Mouse (Mus musculus): Measurements from ENCODE around the gene Serpina11. TPM values are rescaled to one million over a fixed set of nuclear protein-coding genes. Genes with fewer than 3 reads are reported as not detected.
A peak's percentile ranks its signal among the peaks of the same experiment; 100 is the strongest.

Gene Serpina11
- polyA plus RNA-seq, 1 experiment: 1.4 TPM

GRCm38 (mm10) chr12:103985868-103986267 is 3.9 kb downstream of the Serpina11 start:
- 29% methylated on average over 5 of the region's 5 CpGs for WGBS
- TF ChIP-seq POLR2A (IDR thresholded peaks at IDR 0.05; ENCODE audit: borderline replicate concordance, control insufficient read depth, low read depth, low read length) (no peak), CTCF (IDR thresholded peaks at IDR 0.05; ENCODE audit: control insufficient read depth, insufficient read depth, low read length) (no peak)
- no peak overlapping the region for H3K4me3 ChIP-seq (replicated peaks; ENCODE audit: control insufficient read depth, low read depth, low read length)
- H3K4me1 ChIP-seq (ENCODE audit: control insufficient read depth, insufficient read depth, low read length): peaks cover 4% of the 10 kb centered on the region
- H3K27ac ChIP-seq (ENCODE audit: control insufficient read depth, insufficient read depth, low read depth, low read length, poor library complexity): no peak overlapping the region

GRCm38 (mm10) chr12:103984935-103985334 is 4.8 kb downstream of the Serpina11 start:
- WGBS: 59% methylated on average over 4 of the region's 4 CpGs
- Histone ChIP-seq H3K4me3 (replicated peaks; ENCODE audit: control insufficient read depth, low read depth, low read length) (no peak overlapping the region), H3K4me1 (ENCODE audit: control insufficient read depth, insufficient read depth, low read length) (peaks cover 4% of the 10 kb centered on the region), H3K27ac (ENCODE audit: control insufficient read depth, insufficient read depth, low read depth, low read length, poor library complexity) (no peak overlapping the region)
- TF ChIP-seq CTCF (IDR thresholded peaks at IDR 0.05; ENCODE audit: control insufficient read depth, insufficient read depth, low read length): no peak
- TF ChIP-seq POLR2A (IDR thresholded peaks at IDR 0.05; ENCODE audit: borderline replicate concordance, control insufficient read depth, low read depth, low read length): no peak

DNA sequence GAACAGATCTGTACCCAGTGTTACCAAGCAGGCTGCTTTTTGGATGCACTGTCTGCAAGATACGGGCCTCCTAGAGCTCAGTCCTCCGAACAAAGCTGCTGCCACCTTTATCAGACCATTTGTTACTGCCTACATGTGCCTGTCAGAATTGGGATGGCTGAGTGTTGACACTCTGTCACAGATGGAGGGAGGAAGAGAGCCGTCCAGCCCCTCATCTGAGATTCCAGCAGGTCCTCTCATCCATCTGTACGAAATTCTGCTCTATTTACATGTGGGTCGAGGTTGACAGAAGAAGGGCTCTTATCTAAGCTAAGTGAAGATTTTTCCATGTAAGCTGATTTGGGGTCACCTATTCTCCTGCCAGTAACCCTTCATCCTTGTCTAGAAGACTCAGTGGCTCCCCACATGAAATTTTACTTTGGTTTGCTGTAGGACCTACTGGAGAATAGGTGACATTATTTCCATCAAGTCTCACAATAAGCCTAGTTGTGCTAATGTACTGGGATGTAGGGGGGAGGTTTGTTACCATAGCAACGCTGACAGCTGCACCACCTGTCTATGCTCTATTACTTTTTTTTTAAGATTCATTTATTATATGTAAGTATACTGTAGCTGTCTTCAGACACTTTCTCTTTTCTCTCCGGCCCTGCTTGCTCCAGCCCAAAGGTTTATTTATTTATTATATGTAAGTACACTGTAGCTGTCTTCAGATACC is 8.0 kb downstream of the Serpina11 start:
- Histone ChIP-seq H3K27ac (ENCODE audit: control insufficient read depth, insufficient read depth, low read depth, low read length, poor library complexity) (no peak overlapping the region), H3K4me1 (ENCODE audit: control insufficient read depth, insufficient read depth, low read length) (peaks cover 2% of the 10 kb centered on the region), H3K4me3 (replicated peaks; ENCODE audit: control insufficient read depth, low read depth, low read length) (no peak overlapping the region)
- 74% methylated on average over 7 of the region's 7 CpGs for WGBS
- no peak for TF ChIP-seq POLR2A (IDR thresholded peaks at IDR 0.05; ENCODE audit: borderline replicate concordance, control insufficient read depth, low read depth, low read length)
- TF ChIP-seq CTCF (IDR thresholded peaks at IDR 0.05; ENCODE audit: control insufficient read depth, insufficient read depth, low read length): no peak

DNA sequence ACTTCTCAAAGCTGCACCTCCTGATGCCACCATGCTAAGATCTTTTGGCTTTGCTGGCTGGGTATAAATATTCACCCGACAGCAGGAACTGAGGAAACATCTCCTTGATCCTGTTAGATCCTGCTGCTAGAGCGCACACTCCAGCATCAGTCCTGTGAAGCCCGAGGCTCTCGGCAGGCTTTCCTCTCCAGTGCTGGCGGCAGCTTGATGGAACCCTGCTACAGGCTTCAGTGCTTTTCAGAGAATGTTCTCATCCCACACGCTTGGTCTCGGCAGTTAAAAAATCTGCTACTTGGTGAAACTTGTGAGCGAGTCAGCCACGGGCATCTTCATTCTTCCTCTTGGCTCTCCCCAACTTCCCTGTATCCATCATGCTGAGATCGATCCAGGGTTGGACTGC is 11.5 kb downstream of the Serpina11 start:
- Histone ChIP-seq H3K4me3 (replicated peaks; ENCODE audit: control insufficient read depth, low read depth, low read length) (no peak overlapping the region), H3K27ac (ENCODE audit: control insufficient read depth, insufficient read depth, low read depth, low read length, poor library complexity) (no peak overlapping the region), H3K4me1 (ENCODE audit: control insufficient read depth, insufficient read depth, low read length) (no peaks in the 10 kb centered on the region)
- TF ChIP-seq CTCF (IDR thresholded peaks at IDR 0.05; ENCODE audit: control insufficient read depth, insufficient read depth, low read length): no peak
- TF ChIP-seq POLR2A (IDR thresholded peaks at IDR 0.05; ENCODE audit: borderline replicate concordance, control insufficient read depth, low read depth, low read length): no peak
- WGBS: 78% methylated on average over 10 of the region's 10 CpGs

DNA sequence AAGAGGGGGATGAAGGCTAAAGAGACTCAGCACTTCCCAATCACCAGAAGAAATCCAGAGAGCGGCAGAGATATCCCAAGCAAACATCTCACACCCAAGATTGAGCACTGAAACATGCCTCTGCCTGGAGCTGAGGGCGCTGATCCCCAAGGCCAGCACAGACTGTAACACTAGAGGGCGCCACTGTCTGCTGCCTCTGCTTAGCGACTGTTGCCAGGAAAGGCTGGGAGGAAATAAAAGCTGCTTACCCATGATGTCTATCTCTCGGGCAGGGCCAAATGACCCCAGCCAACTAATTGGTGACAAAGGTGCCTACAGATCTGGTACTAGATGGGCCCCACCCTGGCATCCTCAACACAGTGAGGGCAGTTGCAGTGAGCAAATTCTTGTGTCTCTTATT is 11.9 kb downstream of the Serpina11 start:
- Histone ChIP-seq H3K4me3 (replicated peaks; ENCODE audit: control insufficient read depth, low read depth, low read length) (no peak overlapping the region), H3K27ac (ENCODE audit: control insufficient read depth, insufficient read depth, low read depth, low read length, poor library complexity) (no peak overlapping the region), H3K4me1 (ENCODE audit: control insufficient read depth, insufficient read depth, low read length) (no peaks in the 10 kb centered on the region)
- WGBS: 26% methylated on average over 5 of the region's 5 CpGs
- TF ChIP-seq CTCF (IDR thresholded peaks at IDR 0.05; ENCODE audit: control insufficient read depth, insufficient read depth, low read length) (peak; percentile 62), POLR2A (IDR thresholded peaks at IDR 0.05; ENCODE audit: borderline replicate concordance, control insufficient read depth, low read depth, low read length) (no peak)

DNA sequence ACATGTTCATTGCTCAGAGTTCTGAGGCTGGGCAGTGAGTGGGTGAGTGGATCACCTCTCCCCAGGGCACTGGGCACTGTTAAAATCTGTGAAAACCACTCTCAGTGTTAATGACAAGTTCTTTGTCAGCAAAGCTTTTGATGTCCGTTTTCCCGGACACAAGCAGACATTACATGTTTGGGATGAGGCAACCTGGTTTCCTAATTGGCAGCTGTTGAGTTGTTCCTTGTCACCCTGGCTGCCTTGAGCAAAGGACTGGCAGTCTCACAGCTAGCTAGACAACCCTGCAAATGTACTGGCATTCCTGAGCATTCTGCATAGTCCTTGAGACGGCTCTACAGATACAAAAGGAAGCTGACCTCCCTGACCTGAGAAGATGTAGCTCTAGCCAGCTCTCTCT is 12.7 kb downstream of the Serpina11 start:
- Histone ChIP-seq H3K4me1 (ENCODE audit: control insufficient read depth, insufficient read depth, low read length) (no peaks in the 10 kb centered on the region), H3K4me3 (replicated peaks; ENCODE audit: control insufficient read depth, low read depth, low read length) (no peak overlapping the region), H3K27ac (ENCODE audit: control insufficient read depth, insufficient read depth, low read depth, low read length, poor library complexity) (no peak overlapping the region)
- WGBS: 80% methylated on average over 3 of the region's 3 CpGs
- TF ChIP-seq CTCF (IDR thresholded peaks at IDR 0.05; ENCODE audit: control insufficient read depth, insufficient read depth, low read length): no peak
- no peak for TF ChIP-seq POLR2A (IDR thresholded peaks at IDR 0.05; ENCODE audit: borderline replicate concordance, control insufficient read depth, low read depth, low read length)

DNA sequence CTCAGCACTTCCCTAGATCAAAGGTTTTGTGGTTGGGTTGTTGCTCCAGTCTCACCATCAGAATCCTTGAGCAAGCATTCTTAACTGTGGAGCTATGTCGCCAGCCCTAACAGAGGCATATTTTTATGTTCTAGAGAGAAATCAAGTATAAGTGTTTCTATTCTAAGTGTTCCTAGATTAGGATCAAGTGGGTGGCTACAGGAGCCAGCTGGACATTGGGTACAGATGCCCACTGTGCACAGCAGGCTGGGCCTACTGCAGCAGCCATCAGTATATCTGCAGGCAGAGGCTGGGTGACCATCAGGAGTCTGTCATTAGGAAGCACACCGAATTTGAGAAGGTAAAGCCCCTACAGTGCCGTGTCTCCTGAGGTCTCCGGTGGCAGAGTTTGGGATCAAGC is 18.7 kb downstream of the Serpina11 start:
- Histone ChIP-seq H3K27ac (ENCODE audit: control insufficient read depth, insufficient read depth, low read depth, low read length, poor library complexity) (no peak overlapping the region), H3K4me1 (ENCODE audit: control insufficient read depth, insufficient read depth, low read length) (no peaks in the 10 kb centered on the region), H3K4me3 (replicated peaks; ENCODE audit: control insufficient read depth, low read depth, low read length) (no peak overlapping the region)
- no peak for TF ChIP-seq POLR2A (IDR thresholded peaks at IDR 0.05; ENCODE audit: borderline replicate concordance, control insufficient read depth, low read depth, low read length)
- WGBS: 78% methylated on average over 4 of the region's 4 CpGs

DNA sequence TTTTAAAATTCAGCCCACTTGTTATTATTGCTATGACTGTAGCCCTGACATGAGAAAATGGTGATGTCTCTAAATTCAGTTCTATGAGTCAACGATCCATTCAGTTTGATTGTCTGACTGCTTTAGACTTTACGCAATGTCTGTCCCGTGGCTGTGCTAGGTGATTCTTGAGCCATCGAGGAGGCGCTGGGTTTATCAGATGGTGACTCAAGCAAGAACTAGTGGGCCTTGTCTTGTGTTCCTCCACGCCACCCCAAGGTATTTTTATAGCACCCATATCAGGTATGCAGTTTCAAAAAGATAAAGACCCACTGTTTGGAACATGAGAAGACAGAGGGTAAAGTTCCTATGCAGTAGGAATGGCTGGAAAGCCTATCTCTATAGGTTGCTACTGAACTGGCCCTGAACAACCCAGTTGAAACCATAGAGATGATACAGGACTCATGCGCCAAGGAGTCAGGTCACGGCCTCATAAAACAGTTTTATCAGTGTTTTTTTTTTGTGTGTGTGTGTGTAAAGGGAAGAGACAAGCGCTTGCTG is 20.1 kb downstream of the Serpina11 start:
- Histone ChIP-seq H3K4me1 (ENCODE audit: control insufficient read depth, insufficient read depth, low read length) (no peaks in the 10 kb centered on the region), H3K27ac (ENCODE audit: control insufficient read depth, insufficient read depth, low read depth, low read length, poor library complexity) (no peak overlapping the region), H3K4me3 (replicated peaks; ENCODE audit: control insufficient read depth, low read depth, low read length) (no peak overlapping the region)
- 80% methylated on average over 9 of the region's 9 CpGs for WGBS
- TF ChIP-seq CTCF (IDR thresholded peaks at IDR 0.05; ENCODE audit: control insufficient read depth, insufficient read depth, low read length) (no peak), POLR2A (IDR thresholded peaks at IDR 0.05; ENCODE audit: borderline replicate concordance, control insufficient read depth, low read depth, low read length) (no peak)

All from bone marrow, adult 2 months (tissue).